Mouse (Mus musculus) layer of hippocampus, postnatal 25 days (tissue): ENCODE data around the gene Gm9936. TPM values are rescaled to one million over a fixed set of nuclear protein-coding genes. Genes with fewer than 3 reads are reported as not detected.

ENCODE experiments used
- microRNA-seq, 2 experiments: library from miRNA; unstranded; fragments of <30 nt; microRNA quantifications; one replicate each; pipeline ENCODE4 v1.2.0; 2021
- total RNA-seq, 2 experiments: library from RNA; stranded (reverse); gene quantifications; 2 replicates each; pipeline ENCODE4 v1.2.3; 2021

Gm9936 gene
- total RNA-seq, 2 experiments from 2014 or later: 0.75 to 0.84 TPM

Small RNA genes within 50 kb of the gene (microRNA-seq; reads per million reads assigned to microRNA genes)
- 6.6 to 10.8 reads per million in 2 experiments for gene Mir6240

Other genes with a start within 250 kb of the Gm9936 start
- gene Trpv4, start 200.3 kb downstream of the Gm9936 start, total RNA-seq: 1 to 10 TPM in 1 of 2 experiments, under 1 TPM in 1; 0.75 to 1.3 TPM
- 10 to 100 TPM; 36.7 to 46.2 TPM for gene Gltp, start 167.7 kb downstream of the Gm9936 start, total RNA-seq
- gene Tchp, start 150.9 kb downstream of the Gm9936 start, total RNA-seq: 10 to 100 TPM in 1 of 2 experiments, 1 to 10 TPM in 1; 9.3 to 14.4 TPM
- gene Ankrd13a, start 84.0 kb downstream of the Gm9936 start, total RNA-seq: 10 to 100 TPM; 41.1 to 43.1 TPM
- gene Git2, start 83.2 kb downstream of the Gm9936 start, total RNA-seq: 10 to 100 TPM; 35.9 to 47.2 TPM
- gene 1500011B03Rik, start 35.2 kb downstream of the Gm9936 start, total RNA-seq: 100 to 1,000 TPM; 162 to 172 TPM
- gene 4930519G04Rik, start 5.0 kb downstream of the Gm9936 start, total RNA-seq: not detected
- gene Oasl2, start 38.3 kb upstream of the Gm9936 start, total RNA-seq: 1 to 10 TPM; 1.8 to 1.9 TPM
- not detected for gene Oasl1, start 64.6 kb upstream of the Gm9936 start, total RNA-seq
- gene 2210016L21Rik, start 83.5 kb upstream of the Gm9936 start, total RNA-seq: 100 to 1,000 TPM; 209 to 211 TPM
- not detected for gene Hnf1a, start 112.4 kb upstream of the Gm9936 start, total RNA-seq
- gene Sppl3, start 152.5 kb upstream of the Gm9936 start, total RNA-seq: 10 to 100 TPM; 84.7 to 85.9 TPM
- gene Gm10401, start 239.6 kb upstream of the Gm9936 start, total RNA-seq: not detected